Mouse (Mus musculus): ENCODE results near the gene Catsper3.

- TF ChIP-seq ZC3H11A (IDR thresholded peaks at IDR 0.05; ENCODE audit: borderline replicate concordance, low read depth, low read length) (no peak), CHD2 (IDR thresholded peaks at IDR 0.05; ENCODE audit: low read depth, low read length) (no peak), HCFC1 (IDR thresholded peaks at IDR 0.05; ENCODE audit: borderline replicate concordance, insufficient read depth, low read length) (no peak), MAFK (IDR thresholded peaks at IDR 0.05; ENCODE audit: insufficient read depth, low read depth, low read length) (no peak)
Observed at GRCm38 (mm10) chr13:55831722-55832160, 47.4 kb downstream of the Catsper3 start.

Data from ES-E14 (cell line).